Mouse (Mus musculus) testis, adult 2 months (tissue): ENCODE measurements at regions not wholly inside any gene's neighbourhood (a gene's known extent, or its start where the extent isn't known, plus 50 kb on each side); places are given as distances from the start of the nearest gene placed in this dataset.

ENCODE experiments used
- H3K27ac ChIP-seq: fragments of 200-500 bp; 2 replicates; pipeline ENCODE4 v1.5.1; 2012; ENCODE audit warnings: low read depth, low read length; ENCODE audit not compliant: control insufficient read depth, insufficient read depth
- H3K27me3 ChIP-seq: fragments of 200-500 bp; 2 replicates; pipeline ENCODE4 v1.6.1; 2012; ENCODE audit warnings: mild to moderate bottlenecking, low read length, moderate library complexity; ENCODE audit not compliant: control insufficient read depth, insufficient read depth
- H3K36me3 ChIP-seq: fragments of 200-500 bp; 2 replicates; pipeline ENCODE4 v1.6.1; 2012; ENCODE audit warnings: mild to moderate bottlenecking, low read length; ENCODE audit not compliant: control insufficient read depth, insufficient read depth
- H3K4me1 ChIP-seq: fragments of 200-500 bp; 2 replicates; pipeline ENCODE4 v1.6.1; 2012; ENCODE audit warnings: low read length; ENCODE audit not compliant: control insufficient read depth, insufficient read depth
- H3K4me3 ChIP-seq: fragments of 200-500 bp; 2 replicates; pipeline ENCODE4 v1.5.1; 2012; ENCODE audit warnings: low read depth, mild to moderate bottlenecking, low read length, moderate library complexity, mixed read lengths; ENCODE audit not compliant: control insufficient read depth
- CTCF ChIP-seq: fragments of 200-500 bp; IDR thresholded peaks from 2 replicates; pipeline ENCODE4 v1.5.1; 2012; ENCODE audit warnings: low read depth, mild to moderate bottlenecking, inconsistent platforms, low read length, moderate library complexity; ENCODE audit not compliant: control insufficient read depth, insufficient read depth, insufficient replicate concordance
- POLR2A ChIP-seq: fragments of 200-500 bp; IDR thresholded peaks from 2 replicates; pipeline ENCODE4 v1.6.1; 2012; ENCODE audit warnings: low read depth, mild to moderate bottlenecking, inconsistent platforms, low read length, moderate library complexity; ENCODE audit not compliant: control insufficient read depth

DNA sequence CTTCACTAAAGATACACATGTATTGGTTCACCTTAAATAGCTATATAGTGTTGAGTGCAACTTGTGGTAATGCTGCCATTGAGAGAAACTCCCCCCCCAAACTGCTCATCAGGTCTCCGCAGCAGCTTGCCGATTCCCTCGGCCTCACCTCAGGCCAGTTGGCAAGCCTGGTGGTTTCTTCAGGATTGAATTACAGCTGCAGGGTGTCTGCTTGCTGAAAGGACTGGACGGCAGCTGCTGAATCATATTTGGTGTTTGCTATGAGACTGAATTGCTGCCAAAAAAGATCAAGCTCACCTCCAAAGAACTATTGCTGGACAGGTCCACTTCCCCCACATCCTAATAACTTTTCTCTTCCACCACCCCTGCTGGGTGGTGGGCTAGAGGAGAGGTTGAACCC is 116.7 kb downstream of the Phlda1 start:
- TF ChIP-seq CTCF (no peak), POLR2A (no peak)
- no peaks in the 10 kb centered on the region for H3K4me1 ChIP-seq
- no peaks in the 10 kb centered on the region for H3K27me3 ChIP-seq
- no peak overlapping the region for H3K4me3 ChIP-seq
- H3K27ac ChIP-seq: no peak overlapping the region
- H3K36me3 ChIP-seq: no peaks in the 10 kb centered on the region

GRCm38 (mm10) chr10:111624021-111624420 is 117.9 kb downstream of the Phlda1 start:
- H3K27me3 ChIP-seq: no peaks in the 10 kb centered on the region
- TF ChIP-seq CTCF: no peak
- no peak for TF ChIP-seq POLR2A
- no peaks in the 10 kb centered on the region for H3K36me3 ChIP-seq
- H3K4me1 ChIP-seq: no peaks in the 10 kb centered on the region
- H3K4me3 ChIP-seq: no peak overlapping the region
- H3K27ac ChIP-seq: no peak overlapping the region

GRCm38 (mm10) chr10:111624624-111625023 is 118.5 kb downstream of the Phlda1 start:
- TF ChIP-seq POLR2A (no peak), CTCF (no peak)
- H3K27ac ChIP-seq: no peak overlapping the region
- no peaks in the 10 kb centered on the region for H3K27me3 ChIP-seq
- no peak overlapping the region for H3K4me3 ChIP-seq
- H3K4me1 ChIP-seq: no peaks in the 10 kb centered on the region
- H3K36me3 ChIP-seq: no peaks in the 10 kb centered on the region

GRCm38 (mm10) chr10:111625573-111625972 is 119.5 kb downstream of the Phlda1 start:
- TF ChIP-seq POLR2A: no peak
- TF ChIP-seq CTCF: no peak
- H3K27me3 ChIP-seq: no peaks in the 10 kb centered on the region

DNA sequence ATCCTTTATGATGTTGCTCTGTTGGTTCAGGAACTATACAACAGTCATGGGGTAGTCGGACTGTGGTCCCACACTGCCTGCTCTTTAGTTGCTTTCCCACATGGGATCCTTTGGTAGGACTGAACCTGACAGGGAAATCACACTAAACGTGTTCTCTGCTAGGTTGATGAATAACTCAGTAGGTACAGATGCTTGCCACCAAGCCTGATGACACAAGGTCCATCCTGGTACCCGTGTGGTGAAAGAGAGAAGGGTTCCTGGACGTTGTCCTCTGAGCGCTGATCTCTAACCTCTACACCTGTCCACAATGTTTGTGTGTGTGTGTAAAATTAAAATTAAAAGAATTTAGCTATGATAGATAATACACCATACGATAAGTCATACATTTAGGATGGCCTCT is 119.9 kb downstream of the Phlda1 start:
- H3K27ac ChIP-seq: no peak overlapping the region
- TF ChIP-seq POLR2A (no peak), CTCF (no peak)
- H3K36me3 ChIP-seq: no peaks in the 10 kb centered on the region
- no peak overlapping the region for H3K4me3 ChIP-seq
- no peaks in the 10 kb centered on the region for H3K4me1 ChIP-seq
- no peaks in the 10 kb centered on the region for H3K27me3 ChIP-seq

More at GRCm38 (mm10) chr10:111625573-111625972, 119.5 kb downstream of the Phlda1 start:
- Histone ChIP-seq H3K36me3 (no peaks in the 10 kb centered on the region), H3K4me3 (no peak overlapping the region), H3K27ac (no peak overlapping the region), H3K4me1 (no peaks in the 10 kb centered on the region)

DNA sequence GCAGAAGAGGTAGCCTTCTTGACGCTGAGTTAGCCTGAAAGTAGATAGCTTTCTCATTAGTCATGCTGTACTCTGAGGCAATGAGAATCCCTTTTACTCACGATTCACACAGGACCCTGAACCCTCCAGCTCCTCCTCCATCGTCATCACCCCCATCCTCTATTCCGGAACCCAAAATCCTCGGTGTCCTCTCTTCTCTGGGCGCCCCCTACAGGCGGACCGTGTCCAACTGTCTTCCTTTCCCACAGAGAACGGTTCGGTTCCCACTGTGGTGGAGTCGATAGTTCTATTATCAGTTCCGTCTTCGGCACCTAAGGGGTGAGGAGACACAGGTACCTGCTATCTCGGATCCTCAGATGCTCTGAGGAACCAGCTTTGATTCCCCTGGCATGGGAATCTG is 130.2 kb downstream of the Phlda1 start:
- peak overlapping the region; percentile 68 for H3K4me3 ChIP-seq
- no peak overlapping the region for H3K27ac ChIP-seq
- no peaks in the 10 kb centered on the region for H3K36me3 ChIP-seq
- no peaks in the 10 kb centered on the region for H3K27me3 ChIP-seq
- peaks cover 7% of the 10 kb centered on the region for H3K4me1 ChIP-seq
- TF ChIP-seq CTCF (peak; percentile 38; the same call in 1 of the 2 replicates), POLR2A (no peak)

GRCm38 (mm10) chr10:111637084-111637735 is 131.1 kb downstream of the Phlda1 start:
- H3K36me3 ChIP-seq: no peaks in the 10 kb centered on the region
- H3K27ac ChIP-seq: no peak overlapping the region
- TF ChIP-seq CTCF (no peak), POLR2A (no peak)
- H3K4me1 ChIP-seq: peaks cover 7% of the 10 kb centered on the region
- no peaks in the 10 kb centered on the region for H3K27me3 ChIP-seq
- H3K4me3 ChIP-seq: no peak overlapping the region
